In the genomic region with DNA sequence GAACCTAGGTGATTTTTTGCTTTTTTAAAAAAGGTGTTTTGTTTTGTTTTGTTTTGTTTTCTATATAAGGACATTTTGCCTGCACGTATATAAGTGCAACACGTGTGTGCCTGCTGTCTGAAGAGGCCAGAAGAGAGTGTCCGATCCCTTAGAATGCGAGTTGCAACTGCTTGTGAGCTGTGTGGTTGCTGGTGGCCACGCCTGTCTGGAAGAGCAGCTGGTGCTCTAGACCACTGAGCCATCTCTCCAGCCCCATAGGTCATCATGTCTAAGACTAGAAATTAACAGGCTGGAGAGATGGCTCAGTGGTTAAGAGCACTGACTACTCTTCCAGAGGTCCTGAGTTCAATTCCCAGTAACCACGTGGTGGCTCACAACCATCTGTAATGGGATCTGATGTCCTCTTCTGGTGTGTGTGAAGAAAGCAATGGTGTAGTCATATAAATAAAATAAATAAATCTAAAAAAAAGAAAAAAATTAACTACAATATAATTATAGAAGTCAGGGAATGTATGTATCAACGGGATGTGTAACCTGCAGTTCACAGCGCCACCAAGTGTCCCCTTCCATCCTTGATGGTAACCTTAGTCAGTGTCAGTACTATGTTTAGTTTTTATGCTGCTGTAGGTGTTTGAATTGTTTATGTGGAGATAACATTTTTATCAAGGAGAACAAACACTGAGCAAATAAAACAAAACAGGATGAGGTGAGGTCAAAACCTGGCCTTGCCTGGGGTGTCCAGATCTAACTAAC, we compare ENCODE assay signal across 10 mouse cellular contexts. TPM values are rescaled to one million over a fixed set of nuclear protein-coding genes. Genes with fewer than 3 reads are reported as not detected.
DNase-seq lines count a peak whose midpoint lies in the region; ATAC-seq and TF ChIP-seq lines count a peak whose summit lies in the region.
"Had no signal": no experiment of that assay in that cellular context is flagged by ENCODE, and none has a peak within 500 bp of the region (broad histone marks: within the 10 kb centered on the region; RNA-seq: fewer than 3 reads in every experiment).

No protein-coding gene starts in this region.

- H3K4me2 ChIP-seq in hindbrain, embryonic 13.5 days, result no peak overlapping the region
- H3K4me2 ChIP-seq in hindbrain, embryonic 16.5 days (ENCODE audit: low read length), result no peak overlapping the region
- no peak overlapping the region for H3K4me2 ChIP-seq in lung, postnatal 0 days (replicated peaks; ENCODE audit: low read depth, low read length)
- H3K4me2 ChIP-seq: embryonic facial prominence, embryonic 12.5 days had no signal

- WGBS in hindbrain, embryonic 13.5 days, result 83% methylated on average over 8 of the region's 8 CpGs
- 84% methylated on average over 8 of the region's 8 CpGs for WGBS in hindbrain, embryonic 16.5 days
- 66% methylated on average over 8 of the region's 8 CpGs for WGBS in lung, postnatal 0 days

- peaks cover 13% of the 10 kb centered on the region for H3K4me1 ChIP-seq in hindbrain, embryonic 13.5 days (replicated peaks)
- no peaks in the 10 kb centered on the region; the same call in 1 of the 2 replicates for H3K4me1 ChIP-seq in hindbrain, embryonic 16.5 days (ENCODE audit: control insufficient read depth, insufficient read depth, low read depth, low read length)
- no peaks in the 10 kb centered on the region for H3K4me1 ChIP-seq in lung, postnatal 0 days (ENCODE audit: insufficient read depth, low read depth, low read length)
- H3K4me1 ChIP-seq: embryonic facial prominence, embryonic 12.5 days; heart, embryonic 10.5 days had no signal

- no peak overlapping the region for H3K4me3 ChIP-seq in hindbrain, embryonic 13.5 days
- no peak overlapping the region for H3K4me3 ChIP-seq in hindbrain, embryonic 16.5 days (ENCODE audit: low read length)
- no peak overlapping the region for H3K4me3 ChIP-seq in lung, postnatal 0 days (ENCODE audit: low read depth, low read length)
- H3K4me3 ChIP-seq: embryonic facial prominence, embryonic 12.5 days; heart, embryonic 10.5 days had no signal

- peak; percentile 43 for DNase-seq in lung, postnatal 0 days (ENCODE audit: low spot score)
- no peak for DNase-seq in lung, postnatal 4 days
- peak; percentile 20 for DNase-seq in MEL-GATA-1-ER (ENCODE audit: extremely low read depth, low read depth)
- DNase-seq in adrenal gland, postnatal 10 days, result no peak
- DNase-seq: cerebellum, adult 9-11 months had no signal

- TF ChIP-seq CTCF in lung, postnatal 0 days (IDR thresholded peaks at IDR 0.05), result peak; percentile 59

- H3K9me3 ChIP-seq in hindbrain, embryonic 13.5 days, result no peaks in the 10 kb centered on the region
- H3K9me3 ChIP-seq in hindbrain, embryonic 16.5 days (ENCODE audit: control insufficient read depth, low read length), result no peaks in the 10 kb centered on the region
- no peaks in the 10 kb centered on the region for H3K9me3 ChIP-seq in lung, postnatal 0 days (ENCODE audit: low read length)
- H3K9me3 ChIP-seq: embryonic facial prominence, embryonic 12.5 days; heart, embryonic 10.5 days had no signal

- ATAC-seq in hindbrain, embryonic 13.5 days (ENCODE audit: low FRiP score), result no peak
- ATAC-seq in hindbrain, embryonic 16.5 days, result no peak
- ATAC-seq in lung, postnatal 0 days, result no peak
- peak; percentile 50; the same call in 1 of the 2 replicates for ATAC-seq in megakaryocyte progenitor cell, adult 5-6 weeks (replicated peaks; ENCODE audit: poor library complexity)

- TF ChIP-seq EP300 in lung, postnatal 0 days (IDR thresholded peaks at IDR 0.05), result no peak

- 0 out of 2 replicates have a peak overlapping the region, but pooled peaks have one; percentile 43 for H3K9ac ChIP-seq in hindbrain, embryonic 13.5 days
- H3K9ac ChIP-seq in hindbrain, embryonic 16.5 days (ENCODE audit: low read depth, low read length), result no peak overlapping the region
- H3K9ac ChIP-seq in lung, postnatal 0 days (replicated peaks; ENCODE audit: low read depth), result no peak overlapping the region
- H3K9ac ChIP-seq: embryonic facial prominence, embryonic 12.5 days had no signal

- H3K27me3 ChIP-seq in hindbrain, embryonic 13.5 days, result no peaks in the 10 kb centered on the region
- no peaks in the 10 kb centered on the region for H3K27me3 ChIP-seq in hindbrain, embryonic 16.5 days (replicated peaks; ENCODE audit: control insufficient read depth, insufficient read depth, low read length)
- H3K27me3 ChIP-seq in lung, postnatal 0 days (replicated peaks; ENCODE audit: insufficient read depth, low read length), result no peaks in the 10 kb centered on the region
- H3K27me3 ChIP-seq: embryonic facial prominence, embryonic 12.5 days had no signal

- H3K27ac ChIP-seq in hindbrain, embryonic 13.5 days, result peak overlapping the region; percentile 62; the same call in 1 of the 2 replicates
- no peak overlapping the region for H3K27ac ChIP-seq in hindbrain, embryonic 16.5 days (ENCODE audit: low read depth, low read length)
- no peak overlapping the region for H3K27ac ChIP-seq in lung, postnatal 0 days (ENCODE audit: low read length)
- H3K27ac ChIP-seq: embryonic facial prominence, embryonic 12.5 days; heart, embryonic 10.5 days had no signal

- no peaks in the 10 kb centered on the region for H3K36me3 ChIP-seq in hindbrain, embryonic 13.5 days
- H3K36me3 ChIP-seq in hindbrain, embryonic 16.5 days (ENCODE audit: control insufficient read depth, insufficient read depth, low read length), result no peaks in the 10 kb centered on the region
- no peaks in the 10 kb centered on the region for H3K36me3 ChIP-seq in lung, postnatal 0 days (ENCODE audit: insufficient read depth, low read length)
- H3K36me3 ChIP-seq: embryonic facial prominence, embryonic 12.5 days; heart, embryonic 10.5 days had no signal

RNA-seq across cellular contexts. Expression of a gene that starts 40.1 kb away (rescaled TPM):
- 84.7 and 95.3 TPM in 2 replicates for polyA plus RNA-seq in hindbrain, embryonic 13.5 days (2015; fragmentation: Nextera tagmentation; extraction: Ambion mirVana)
- 77.3 and 84.0 TPM in 2 replicates for polyA plus RNA-seq in hindbrain, embryonic 16.5 days (2015; fragmentation: Nextera tagmentation; extraction: Ambion mirVana)
- 119 TPM in 2 replicates for polyA plus RNA-seq in lung, postnatal 0 days (2015; fragmentation: Nextera tagmentation; extraction: Ambion mirVana)
- 1.8 and 4.2 TPM in 2 replicates for total RNA-seq in megakaryocyte progenitor cell, adult 5-6 weeks (2015)
- 5.6 and 17.2 TPM in 2 replicates for total RNA-seq in megakaryocyte progenitor cell, adult 5-6 weeks (2017)
- 10 to 100 TPM; 96.3 to 98.8 TPM for total RNA-seq in adrenal gland, postnatal 10 days (2021)

RNA-seq across cellular contexts. Expression of a gene that starts 40.5 kb away (rescaled TPM):
- polyA plus RNA-seq in hindbrain, embryonic 13.5 days (2015; fragmentation: Nextera tagmentation; extraction: Ambion mirVana), result 6.3 and 7.7 TPM in 2 replicates
- polyA plus RNA-seq in hindbrain, embryonic 16.5 days (2015; fragmentation: Nextera tagmentation; extraction: Ambion mirVana), result 6.2 and 6.8 TPM in 2 replicates
- polyA plus RNA-seq in lung, postnatal 0 days (2015; fragmentation: Nextera tagmentation; extraction: Ambion mirVana), result 6.8 and 7.0 TPM in 2 replicates
- total RNA-seq in megakaryocyte progenitor cell, adult 5-6 weeks (2015), result 2.7 TPM in 2 replicates
- total RNA-seq in megakaryocyte progenitor cell, adult 5-6 weeks (2017), result 3.6 and 4.9 TPM in 2 replicates
- total RNA-seq in adrenal gland, postnatal 10 days (2021), result 1 to 10 TPM; 1.5 to 2.0 TPM

Comparison
In these comparisons a context has a peak if more than half of its experiments do, and no peak if none do; other contexts are left out.
1. DNase-seq: peak in lung, postnatal 0 days (single experiment) and MEL-GATA-1-ER (single experiment); none in lung, postnatal 4 days (0 of 2) and adrenal gland, postnatal 10 days (single experiment).